Mouse (Mus musculus) gastrocnemius, postnatal 10 days (tissue): ENCODE results near the gene Coq4. TPM values are rescaled to one million over a fixed set of nuclear protein-coding genes. Genes with fewer than 3 reads are reported as not detected.

Experiments used
- DNase-seq: peaks from one replicate; pipeline ENCODE4 v3.0.0; 2021; ENCODE audit warnings: mixed read lengths
- microRNA-seq, 2 experiments: library from miRNA; unstranded; fragments of <30 nt; microRNA quantifications; one replicate each; pipeline ENCODE4 v1.2.0; 2021
- total RNA-seq, 2 experiments: library from RNA; stranded (reverse); gene quantifications; 2 replicates each; pipeline ENCODE4 v1.2.3; 2021

The Coq4 gene
- total RNA-seq, 2 experiments from 2014 or later, result 8.0 to 8.7 TPM

GRCm38 (mm10) chr2:29846061-29846853 is 59.0 kb downstream of the Coq4 start:
- no peak for DNase-seq

- no peak for DNase-seq
Observed at GRCm38 (mm10) chr2:29846911-29847310, 59.6 kb downstream of the Coq4 start.

Small RNA genes lying within 50 kb of the gene (microRNA-seq; reads per million reads assigned to microRNA genes)
- gene Mir219a-2 (0 reads per million in 2 experiments), gene Mir219b (0 reads per million in 2 experiments)

Other genes with a start within 250 kb of the Coq4 start
- gene Rapgef1, start 167.8 kb upstream of the Coq4 start, total RNA-seq, result 10 to 100 TPM; 90.9 to 92.2 TPM
- not detected for gene Gm13420, start 35.8 kb upstream of the Coq4 start, total RNA-seq
- gene Gm13547, start 28.2 kb upstream of the Coq4 start, total RNA-seq, result not detected
- gene Trub2, start 1.0 kb downstream of the Coq4 start, total RNA-seq, result 10 to 100 TPM; 24.7 to 36.5 TPM
- gene Slc27a4, start 15.1 kb downstream of the Coq4 start, total RNA-seq, result 10 to 100 TPM; 10.6 to 11.2 TPM
- gene Urm1, start 32.6 kb downstream of the Coq4 start, total RNA-seq, result 10 to 100 TPM; 25.4 to 28.6 TPM
- gene Cercam, start 81.7 kb downstream of the Coq4 start, total RNA-seq, result 10 to 100 TPM; 28.3 to 39.0 TPM
- 10 to 100 TPM; 21.3 to 29.7 TPM for gene Odf2, start 101.7 kb downstream of the Coq4 start, total RNA-seq
- gene Gle1, start 147.9 kb downstream of the Coq4 start, total RNA-seq, result 10 to 100 TPM; 20.9 to 21.7 TPM
- gene Sptan1, start 178.1 kb downstream of the Coq4 start, total RNA-seq, result 100 to 1,000 TPM; 103 to 127 TPM